Mouse (Mus musculus) heart, embryonic 15.5 days (tissue): ENCODE data around the gene Crocc. TPM values are rescaled to one million over a fixed set of nuclear protein-coding genes. Genes with fewer than 3 reads are reported as not detected.

ENCODE experiments used
- ATAC-seq: fragments of 200-750 bp; cut with Nextera tagmentation; replicated peaks from 2 replicates; pipeline ENCODE4 v1.8.0; 2017; ENCODE audit warnings: low read depth, moderate TSS enrichment; ENCODE audit not compliant: insufficient number of reproducible peaks, insufficient read depth, low FRiP score
- H3K27ac ChIP-seq: fragments of 300-500 bp; sonication (generic); 2 replicates; pipeline ENCODE4 v1.5.1; 2015; ENCODE audit warnings: mild to moderate bottlenecking, inconsistent platforms
- H3K27me3 ChIP-seq: fragments of 300-500 bp; sonication (generic); 2 replicates; pipeline ENCODE4 v1.6.1; 2015; ENCODE audit warnings: inconsistent platforms
- H3K36me3 ChIP-seq: fragments of 300-500 bp; sonication (generic); 2 replicates; pipeline ENCODE4 v1.6.1; 2015; ENCODE audit warnings: mild to moderate bottlenecking, inconsistent platforms
- H3K4me1 ChIP-seq: fragments of 300-500 bp; sonication (generic); replicated peaks from 2 replicates; pipeline ENCODE4 v1.6.1; 2015; ENCODE audit warnings: inconsistent platforms
- H3K4me2 ChIP-seq: fragments of 300-500 bp; sonication (generic); 2 replicates; pipeline ENCODE4 v1.6.1; 2015; ENCODE audit warnings: inconsistent platforms, mild to moderate bottlenecking, moderate library complexity
- H3K4me3 ChIP-seq: fragments of 300-500 bp; sonication (generic); 2 replicates; pipeline ENCODE4 v1.5.1; 2015; ENCODE audit warnings: mild to moderate bottlenecking, inconsistent platforms
- H3K9ac ChIP-seq: fragments of 300-500 bp; sonication (generic); 2 replicates; pipeline ENCODE4 v1.6.1; 2015; ENCODE audit warnings: mild to moderate bottlenecking, inconsistent platforms
- H3K9me3 ChIP-seq: fragments of 300-500 bp; sonication (generic); replicated peaks from 2 replicates; pipeline ENCODE4 v1.6.1; 2016; ENCODE audit warnings: inconsistent platforms
- WGBS: fragments of 180-500 bp; shearing (Covaris S2); methylation state at CpG from one replicate; pipeline ENCODE4 v1.1.7; 2015; ENCODE audit warnings: mixed read lengths; 5-methylcytosine and 5-hydroxymethylcytosine counted together
- polyA plus RNA-seq: library from polyadenylated mRNA; unstranded; fragments of >200 nt; fragmentation: Nextera tagmentation; extraction: Ambion mirVana; gene quantifications from 2 replicates; pipeline ENCODE4 v1.2.1, GENCODE M21; 2015

Gene Crocc
- polyA plus RNA-seq, 1 experiment from 2014 or later: 3.4 TPM

GRCm38 (mm10) chr4:141008028-141008427, 52.3 kb downstream of the Crocc start:
- Histone ChIP-seq H3K9me3 (no peaks in the 10 kb centered on the region), H3K27me3 (no peaks in the 10 kb centered on the region), H3K27ac (no peak overlapping the region), H3K4me3 (no peak overlapping the region), H3K36me3 (peaks cover 33% of the 10 kb centered on the region), H3K9ac (no peak overlapping the region), H3K4me2 (no peak overlapping the region), H3K4me1 (peaks cover 34% of the 10 kb centered on the region)
- 66% methylated on average over 8 of the region's 8 CpGs for WGBS
- ATAC-seq: peak; percentile 12; the same call in 1 of the 2 replicates

GRCm38 (mm10) chr4:141005983-141006382, 54.4 kb downstream of the Crocc start:
- Histone ChIP-seq H3K4me1 (peaks cover 15% of the 10 kb centered on the region), H3K27me3 (no peaks in the 10 kb centered on the region), H3K36me3 (peaks cover 47% of the 10 kb centered on the region), H3K27ac (no peak overlapping the region), H3K9ac (no peak overlapping the region), H3K9me3 (no peaks in the 10 kb centered on the region), H3K4me2 (no peak overlapping the region), H3K4me3 (no peak overlapping the region)
- ATAC-seq: no peak
- WGBS: 76% methylated on average over 13 of the region's 13 CpGs

DNA sequence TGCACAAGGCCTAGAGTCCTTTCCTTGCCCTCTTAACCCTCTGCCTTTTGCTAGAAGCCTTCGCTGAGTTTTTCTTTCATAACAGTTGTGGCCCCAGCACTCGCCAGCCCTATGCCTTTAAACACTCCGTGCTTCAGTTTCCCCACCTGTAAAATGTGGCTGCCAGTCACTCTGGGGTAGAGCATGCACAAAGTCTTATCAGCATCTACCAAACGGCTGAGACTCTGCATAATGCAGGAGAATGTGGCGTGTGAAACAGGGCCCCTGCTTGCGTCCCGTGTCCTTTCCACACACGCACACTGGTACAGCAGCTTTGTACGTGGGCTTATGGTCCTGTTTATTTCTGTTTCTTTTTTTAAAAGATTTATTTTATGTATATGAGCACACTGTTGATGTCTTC, 63.5 kb downstream of the Crocc start:
- Histone ChIP-seq H3K36me3 (peaks cover 74% of the 10 kb centered on the region), H3K9ac (no peak overlapping the region), H3K27me3 (no peaks in the 10 kb centered on the region), H3K4me2 (no peak overlapping the region), H3K4me1 (no peaks in the 10 kb centered on the region), H3K4me3 (no peak overlapping the region), H3K9me3 (no peaks in the 10 kb centered on the region), H3K27ac (no peak overlapping the region)
- ATAC-seq: no peak
- 91% methylated on average over 9 of the region's 9 CpGs for WGBS

DNA sequence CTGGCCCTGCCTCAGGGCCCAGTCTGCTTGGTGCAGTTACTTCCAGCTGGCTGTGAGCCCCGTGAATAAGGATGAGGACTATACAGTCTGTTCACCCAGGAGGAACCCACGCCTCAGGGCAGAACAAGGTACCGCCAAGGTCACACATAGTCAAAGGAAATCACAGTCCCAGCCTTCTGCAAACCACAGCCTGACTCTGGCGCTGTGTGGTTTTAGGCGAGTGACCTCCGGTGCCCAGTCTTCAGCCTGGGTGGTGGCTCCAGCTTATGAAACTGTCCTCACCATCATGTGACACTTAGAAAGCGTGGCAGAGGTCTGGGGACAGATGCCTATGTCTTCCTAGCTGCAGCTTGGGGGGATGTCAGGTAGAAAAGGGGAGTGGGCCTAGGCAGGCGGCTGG, 64.5 kb downstream of the Crocc start:
- 87% methylated on average over 8 of the region's 8 CpGs for WGBS
- no peak overlapping the region for H3K9ac ChIP-seq
- no peaks in the 10 kb centered on the region for H3K9me3 ChIP-seq
- no peak for ATAC-seq
- H3K27me3 ChIP-seq: no peaks in the 10 kb centered on the region
- H3K4me2 ChIP-seq: no peak overlapping the region
- no peaks in the 10 kb centered on the region for H3K4me1 ChIP-seq
- H3K4me3 ChIP-seq: no peak overlapping the region
- H3K36me3 ChIP-seq: peaks cover 66% of the 10 kb centered on the region
- no peak overlapping the region for H3K27ac ChIP-seq

DNA sequence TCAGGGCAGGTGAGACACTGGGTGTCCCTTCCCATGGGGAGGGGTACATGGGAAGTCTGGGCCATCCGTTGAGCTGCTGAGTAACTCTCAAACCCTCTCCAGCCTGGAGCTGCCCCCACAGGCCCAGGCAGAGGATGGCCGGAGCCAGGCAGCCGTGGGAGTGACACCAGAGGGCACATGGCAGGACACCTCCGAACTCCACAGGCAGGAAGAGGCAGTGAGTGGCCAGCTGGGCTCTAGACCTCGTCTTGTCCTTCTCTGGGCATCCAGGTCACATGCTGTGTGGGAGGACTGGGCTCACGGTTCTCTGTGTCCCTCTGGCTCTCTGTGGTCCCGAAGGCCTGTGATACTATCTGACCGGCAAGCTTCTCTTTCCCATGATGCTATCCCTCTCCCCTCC, 66.5 kb downstream of the Crocc start:
- Histone ChIP-seq H3K9me3 (no peaks in the 10 kb centered on the region), H3K4me3 (no peak overlapping the region), H3K36me3 (peaks cover 56% of the 10 kb centered on the region), H3K27ac (no peak overlapping the region), H3K9ac (no peak overlapping the region), H3K4me1 (peaks cover 7% of the 10 kb centered on the region; the same call in 1 of the 2 replicates), H3K4me2 (no peak overlapping the region), H3K27me3 (no peaks in the 10 kb centered on the region)
- ATAC-seq: no peak
- 75% methylated on average over 8 of the region's 8 CpGs for WGBS

DNA sequence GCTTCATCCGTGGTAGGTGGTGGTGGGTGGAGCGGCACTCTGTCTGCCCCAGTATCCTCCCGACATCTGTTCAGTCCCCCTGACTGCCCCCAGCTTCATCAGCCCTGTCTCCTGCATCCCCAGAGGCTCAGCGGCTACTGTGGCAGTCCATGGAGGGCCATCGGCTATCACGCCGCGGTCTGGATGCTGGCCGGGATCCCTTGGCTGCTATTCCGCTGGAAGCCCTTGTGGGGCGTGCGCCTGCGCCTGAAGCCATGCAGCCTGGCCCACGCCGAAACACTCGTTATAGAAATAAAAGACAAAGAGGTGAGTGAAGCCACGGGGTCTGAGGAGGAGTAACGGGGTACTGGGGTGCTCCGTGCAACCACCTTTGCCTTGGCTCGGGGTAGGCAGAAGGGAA, 68.1 kb downstream of the Crocc start:
- WGBS: 85% methylated on average over 20 of the region's 20 CpGs

DNA sequence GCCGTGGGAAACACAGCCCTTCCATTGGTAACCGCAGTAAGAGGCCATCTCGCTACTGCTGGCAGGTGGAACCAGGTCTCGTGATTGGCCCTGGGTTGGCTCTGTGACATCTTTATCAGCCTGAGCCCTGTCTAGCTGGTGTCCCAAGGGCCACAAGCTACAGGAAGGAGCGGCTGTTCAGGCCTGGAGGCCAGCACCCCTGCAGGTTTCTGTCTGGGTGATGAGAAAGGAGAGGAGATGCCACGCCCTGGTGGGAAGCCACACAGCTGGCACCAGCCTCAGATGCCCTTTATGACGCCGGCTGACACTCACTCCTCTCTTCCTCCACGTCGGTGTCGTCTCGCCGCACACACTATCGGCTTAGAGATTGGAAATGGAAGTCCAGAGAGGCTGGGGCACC, 70.9 kb downstream of the Crocc start:
- H3K9ac ChIP-seq: no peak overlapping the region

More for the DNA sequence above, 68.1 kb downstream of the Crocc start:
- peaks cover 44% of the 10 kb centered on the region for H3K36me3 ChIP-seq
- H3K9ac ChIP-seq: no peak overlapping the region
- H3K27me3 ChIP-seq: no peaks in the 10 kb centered on the region
- ATAC-seq: no peak
- H3K27ac ChIP-seq: no peak overlapping the region
- no peaks in the 10 kb centered on the region for H3K9me3 ChIP-seq
- H3K4me3 ChIP-seq: no peak overlapping the region
- no peak overlapping the region for H3K4me2 ChIP-seq
- peaks cover 18% of the 10 kb centered on the region for H3K4me1 ChIP-seq

DNA sequence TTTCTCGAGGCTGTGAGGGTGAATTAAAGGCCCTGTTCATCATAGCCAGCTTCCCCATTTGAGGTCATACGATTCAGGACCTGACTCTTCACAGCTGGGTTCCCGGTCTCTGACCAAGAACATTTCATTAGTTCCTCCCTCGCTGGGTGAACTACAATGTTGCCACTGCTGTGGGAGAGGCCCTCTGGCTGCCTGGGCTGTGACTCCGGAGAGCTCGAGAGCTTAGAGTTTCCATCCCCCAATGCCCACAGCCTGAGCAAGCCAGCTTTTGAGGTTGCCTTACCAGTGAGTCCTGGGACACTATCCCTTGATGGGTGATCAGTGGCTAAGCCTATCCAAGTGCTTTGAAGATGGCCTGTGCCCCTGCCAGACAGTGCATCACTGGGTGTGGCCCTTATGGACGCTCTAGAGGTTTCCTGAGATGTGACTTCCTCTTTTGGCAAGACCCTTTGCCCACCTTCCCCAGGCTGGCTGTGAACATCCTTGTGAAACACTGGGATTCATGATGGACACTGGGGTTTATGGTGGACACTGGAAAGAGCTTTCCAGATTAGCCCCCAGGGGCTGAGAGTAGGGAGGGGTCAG, 71.6 kb downstream of the Crocc start:
- H3K27ac ChIP-seq: no peak overlapping the region
- H3K27me3 ChIP-seq: no peaks in the 10 kb centered on the region; the same call in 1 of the 2 replicates
- H3K4me3 ChIP-seq: no peak overlapping the region
- H3K4me1 ChIP-seq: peaks cover 23% of the 10 kb centered on the region
- H3K4me2 ChIP-seq: no peak overlapping the region; the same call in 1 of the 2 replicates
- no peak for ATAC-seq
- H3K36me3 ChIP-seq: peaks cover 17% of the 10 kb centered on the region
- 57% methylated on average over 7 of the region's 7 CpGs for WGBS
- H3K9me3 ChIP-seq: no peaks in the 10 kb centered on the region
- H3K9ac ChIP-seq: no peak overlapping the region

More for the DNA sequence above, 70.9 kb downstream of the Crocc start:
- ATAC-seq: no peak
- Histone ChIP-seq H3K27me3 (no peaks in the 10 kb centered on the region; the same call in 1 of the 2 replicates), H3K4me2 (no peak overlapping the region), H3K4me3 (no peak overlapping the region), H3K4me1 (peaks cover 23% of the 10 kb centered on the region), H3K9me3 (no peaks in the 10 kb centered on the region), H3K27ac (no peak overlapping the region), H3K36me3 (peaks cover 23% of the 10 kb centered on the region)
- 85% methylated on average over 14 of the region's 14 CpGs for WGBS

DNA sequence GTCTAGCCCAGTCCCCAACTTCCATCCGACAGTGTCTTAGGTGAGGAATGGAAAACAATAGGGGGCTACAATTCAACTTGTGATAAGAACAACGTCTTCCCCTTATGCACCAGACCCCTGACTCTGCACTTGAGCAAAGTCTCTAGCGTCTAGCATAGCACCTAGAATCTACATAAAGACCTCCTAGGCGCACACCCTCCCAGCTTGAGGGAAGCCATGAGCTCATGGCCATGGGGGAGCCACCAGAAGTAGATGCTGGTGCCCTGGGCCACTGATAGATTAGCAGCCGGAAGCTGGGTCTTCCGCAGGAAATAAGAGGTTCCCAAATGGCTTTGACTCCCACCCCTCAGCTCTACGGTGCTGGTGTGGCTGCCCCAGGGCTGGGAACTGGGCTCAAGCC, 72.9 kb downstream of the Crocc start:
- peak overlapping the region; percentile 95 for H3K9ac ChIP-seq
- H3K9me3 ChIP-seq: no peaks in the 10 kb centered on the region
- H3K4me2 ChIP-seq: peak overlapping the region; percentile 84
- 0 out of 2 replicates have a peak, but pooled peaks cover 8% of the 10 kb centered on the region for H3K36me3 ChIP-seq
- ATAC-seq: no peak
- H3K4me3 ChIP-seq: peak overlapping the region; percentile 92
- H3K4me1 ChIP-seq: peaks cover 34% of the 10 kb centered on the region
- no peak overlapping the region for H3K27ac ChIP-seq
- 26% methylated on average over 7 of the region's 7 CpGs for WGBS
- H3K27me3 ChIP-seq: no peaks in the 10 kb centered on the region; the same call in 1 of the 2 replicates

GRCm38 (mm10) chr4:140986711-140987395, 73.5 kb downstream of the Crocc start, which contains the start of gene Atp13a2:
Atp13a2 (plus strand) TSS chr4:140986873.
- Histone ChIP-seq H3K4me2 (peak within 1 kb of the TSS; percentile 84), H3K27ac (no peak within 1 kb of the TSS), H3K9me3 (no peaks in the 10 kb centered on the region), H3K27me3 (no peaks in the 10 kb centered on the region; the same call in 1 of the 2 replicates), H3K36me3 (0 out of 2 replicates have a peak, but pooled peaks cover 2% of the 10 kb centered on the region), H3K4me3 (peak within 1 kb of the TSS; percentile 92), H3K4me1 (peaks cover 34% of the 10 kb centered on the region), H3K9ac (peak within 1 kb of the TSS; percentile 95)
- WGBS: under 1% methylated on average over 58 of the region's 58 CpGs
- ATAC-seq: peak; percentile 84

DNA sequence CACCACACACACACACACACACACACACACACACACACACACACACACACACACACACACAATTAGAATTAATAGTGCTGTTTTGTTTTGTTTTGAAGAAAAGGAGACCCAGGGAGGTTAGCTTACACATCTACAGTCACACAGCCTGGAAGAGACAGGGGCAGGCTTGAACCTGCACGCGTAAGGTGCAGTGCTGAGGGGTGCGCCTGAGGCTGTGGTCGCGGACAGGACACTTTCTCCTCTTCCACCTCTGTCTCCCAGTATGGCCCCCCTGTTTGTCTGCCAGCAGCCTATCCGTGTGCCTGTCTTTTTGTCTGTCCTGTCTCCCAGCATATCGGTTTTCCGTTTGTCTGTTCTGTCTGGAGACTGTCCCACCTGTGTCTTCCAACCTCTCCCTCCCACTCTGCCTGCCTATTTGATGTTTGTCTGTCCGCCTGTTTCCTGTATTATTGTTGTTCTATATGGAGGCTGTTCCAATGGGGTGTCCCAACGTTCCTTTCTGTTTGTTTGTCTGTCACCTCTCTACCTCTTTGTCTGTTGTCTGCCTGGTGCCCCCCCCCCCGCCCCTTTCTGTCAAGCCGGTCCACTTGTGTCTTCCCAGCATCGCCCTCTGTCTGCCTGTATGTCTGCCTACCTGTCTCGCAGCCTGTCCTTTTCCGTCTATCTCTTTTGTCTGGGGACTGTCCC, 74.2 kb downstream of the Crocc start:
- Histone ChIP-seq H3K36me3 (no peaks in the 10 kb centered on the region), H3K27ac (no peak overlapping the region), H3K4me1 (peaks cover 34% of the 10 kb centered on the region), H3K4me2 (peak overlapping the region; percentile 84), H3K4me3 (peak overlapping the region; percentile 92), H3K27me3 (no peaks in the 10 kb centered on the region; the same call in 1 of the 2 replicates), H3K9me3 (no peaks in the 10 kb centered on the region), H3K9ac (peak overlapping the region; percentile 95)
- WGBS: 28% methylated on average over 15 of the region's 15 CpGs
- no peak for ATAC-seq
